Mouse (Mus musculus) kidney, postnatal 25 days (tissue): ENCODE results near the gene Pax5.

ENCODE experiments used
- DNase-seq, 2 experiments: peaks; one replicate each; pipeline ENCODE4 v3.0.0; 2021; ENCODE audit warnings: mixed read lengths in 2 of 2

Gene Pax5

GRCm38 (mm10) chr4:44705151-44705550 is 5.1 kb downstream of the Pax5 start:
- no peak for DNase-seq

- peak; percentile 85 to 91 for DNase-seq
Observed at GRCm38 (mm10) chr4:44704369-44704745, 5.9 kb downstream of the Pax5 start.

GRCm38 (mm10) chr4:44703686-44704368 is 6.5 kb downstream of the Pax5 start:
- DNase-seq = no peak

GRCm38 (mm10) chr4:44702891-44703685 is 7.2 kb downstream of the Pax5 start:
- DNase-seq = no peak

- DNase-seq = no peak
Observed at GRCm38 (mm10) chr4:44702011-44702527, 8.2 kb downstream of the Pax5 start.

- no peak for DNase-seq
Observed at GRCm38 (mm10) chr4:44701513-44701912, 8.8 kb downstream of the Pax5 start.

- no peak for DNase-seq
Observed at GRCm38 (mm10) chr4:44696676-44697075, 13.6 kb downstream of the Pax5 start.

- DNase-seq = no peak
Observed at GRCm38 (mm10) chr4:44694369-44694768, 15.9 kb downstream of the Pax5 start.

GRCm38 (mm10) chr4:44685582-44685981 is 24.7 kb downstream of the Pax5 start:
- DNase-seq = no peak

- no peak for DNase-seq
Observed at GRCm38 (mm10) chr4:44680242-44680897, 29.9 kb downstream of the Pax5 start.

GRCm38 (mm10) chr4:44678641-44679040 is 31.6 kb downstream of the Pax5 start:
- no peak for DNase-seq

GRCm38 (mm10) chr4:44678026-44678425 is 32.3 kb downstream of the Pax5 start:
- no peak for DNase-seq

GRCm38 (mm10) chr4:44674973-44675372 is 35.3 kb downstream of the Pax5 start:
- DNase-seq = no peak

- no peak for DNase-seq
Observed at GRCm38 (mm10) chr4:44673726-44674125, 36.6 kb downstream of the Pax5 start.

GRCm38 (mm10) chr4:44672216-44672937 is 37.9 kb downstream of the Pax5 start:
- peak in 1 of 2 experiments; percentile 15 for DNase-seq

GRCm38 (mm10) chr4:44671486-44671885 is 38.8 kb downstream of the Pax5 start:
- no peak for DNase-seq

- no peak for DNase-seq
Observed at GRCm38 (mm10) chr4:44671035-44671434, 39.3 kb downstream of the Pax5 start.

- no peak for DNase-seq
Observed at GRCm38 (mm10) chr4:44670380-44670779, 39.9 kb downstream of the Pax5 start.

- no peak for DNase-seq
Observed at GRCm38 (mm10) chr4:44669485-44670181, 40.7 kb downstream of the Pax5 start.

- DNase-seq = no peak
Observed at GRCm38 (mm10) chr4:44668574-44668973, 41.7 kb downstream of the Pax5 start.

GRCm38 (mm10) chr4:44668172-44668571 is 42.1 kb downstream of the Pax5 start:
- no peak for DNase-seq

GRCm38 (mm10) chr4:44667369-44667768 is 42.9 kb downstream of the Pax5 start:
- DNase-seq = no peak
